Mouse (Mus musculus) forebrain, postnatal 0 days (tissue): ENCODE results near the gene Acads. TPM values are rescaled to one million over a fixed set of nuclear protein-coding genes. Genes with fewer than 3 reads are reported as not detected.

Experiments used
- ATAC-seq: fragments of 200-750 bp; cut with Nextera tagmentation; 2 replicates; pipeline ENCODE4 v1.8.0; 2017; ENCODE audit warnings: mild to moderate bottlenecking, moderate library complexity
- DNase-seq: peaks from one replicate; pipeline ENCODE4 v3.0.0-alpha.2; 2015
- H3K27ac ChIP-seq: fragments of 300-500 bp; sonication (generic); 2 replicates; pipeline ENCODE4 v1.5.1; 2014; ENCODE audit warnings: low read depth, mild to moderate bottlenecking, antibody characterized with exemption, low read length, moderate library complexity, mixed read lengths
- H3K27me3 ChIP-seq: fragments of 300-500 bp; sonication (generic); 2 replicates; pipeline ENCODE4 v1.6.1; 2014; ENCODE audit warnings: mild to moderate bottlenecking, low read length, mixed read lengths; ENCODE audit not compliant: insufficient read depth
- H3K36me3 ChIP-seq: fragments of 300-500 bp; sonication (generic); 2 replicates; pipeline ENCODE4 v1.6.1; 2014; ENCODE audit warnings: mild to moderate bottlenecking, moderate library complexity; ENCODE audit not compliant: insufficient read depth
- H3K4me1 ChIP-seq: fragments of 300-500 bp; sonication (generic); 2 replicates; pipeline ENCODE4 v1.6.1; 2014; ENCODE audit warnings: antibody characterized with exemption; ENCODE audit not compliant: insufficient read depth
- H3K4me2 ChIP-seq: fragments of 300-500 bp; sonication (generic); 2 replicates; pipeline ENCODE4 v1.6.1; 2014; ENCODE audit warnings: low read depth, mild to moderate bottlenecking, moderate library complexity
- H3K4me3 ChIP-seq: fragments of 300-500 bp; sonication (generic); 2 replicates; pipeline ENCODE4 v1.5.1; 2014; ENCODE audit warnings: low read depth, low read length, mixed read lengths
- H3K9ac ChIP-seq: fragments of 300-500 bp; sonication (generic); 2 replicates; pipeline ENCODE4 v1.6.1; 2014; ENCODE audit warnings: mild to moderate bottlenecking
- H3K9me3 ChIP-seq: fragments of 300-500 bp; sonication (generic); 2 replicates; pipeline ENCODE4 v1.6.1; 2016; ENCODE audit warnings: low read length
- CTCF ChIP-seq: sonication (generic); IDR thresholded peaks from 2 replicates; pipeline ENCODE4 v1.5.1; 2016; ENCODE audit warnings: antibody characterized with exemption, control low read depth, low read depth
- WGBS: fragments of 180-500 bp; shearing (Covaris S2); extraction: QIAGEN DNeasy Blood & Tissue Kit; methylation state at CpG from one replicate; pipeline ENCODE4 v1.1.7; 2014; 5-methylcytosine and 5-hydroxymethylcytosine counted together
- polyA plus RNA-seq: library from polyadenylated mRNA; unstranded; fragments of >200 nt; fragmentation: Nextera tagmentation; extraction: Ambion mirVana; gene quantifications from 2 replicates; pipeline ENCODE4 v1.2.1, GENCODE M21; 2015
- total RNA-seq: library from RNA; depleted of rRNA; stranded (reverse); fragments of >200 nt; gene quantifications from 2 replicates; pipeline ENCODE4 v1.2.3, GENCODE M21; 2014

The Acads gene
- total and polyA plus RNA-seq, 2 experiments from 2014 or later: 12.5 to 13.9 TPM

DNA sequence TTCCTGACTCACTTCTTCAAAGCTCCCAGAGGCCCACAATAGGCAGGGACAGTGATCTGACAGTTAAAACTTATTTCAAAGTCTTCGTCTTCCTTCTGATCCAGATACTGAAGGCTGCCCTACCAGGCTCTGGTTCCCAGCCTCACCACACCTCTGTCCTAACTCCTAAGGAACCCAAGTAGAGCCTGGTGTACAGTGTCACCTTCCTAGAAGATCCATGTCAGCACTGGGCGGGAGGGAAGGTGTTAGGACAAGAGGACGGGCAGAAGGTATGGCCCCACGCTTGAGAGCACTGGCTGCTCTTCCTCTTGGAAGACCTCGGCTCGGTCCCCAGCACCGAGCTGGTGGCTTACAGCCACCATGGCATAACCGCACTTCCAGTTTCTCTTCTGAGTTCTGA, 29.2 kb upstream of the Acads start:
- 92% methylated on average over 8 of the region's 8 CpGs for WGBS
- no peaks in the 10 kb centered on the region for H3K9me3 ChIP-seq
- H3K27ac ChIP-seq: no peak overlapping the region
- ATAC-seq: no peak
- H3K36me3 ChIP-seq: peaks cover 47% of the 10 kb centered on the region
- H3K9ac ChIP-seq: no peak overlapping the region
- no peaks in the 10 kb centered on the region for H3K4me1 ChIP-seq
- H3K4me3 ChIP-seq: no peak overlapping the region
- no peak for TF ChIP-seq CTCF
- H3K4me2 ChIP-seq: no peak overlapping the region
- no peak for DNase-seq
- no peaks in the 10 kb centered on the region for H3K27me3 ChIP-seq

GRCm38 (mm10) chr5:115147388-115147787, 28.2 kb upstream of the Acads start:
- WGBS: 93% methylated on average over 3 of the region's 3 CpGs
- Histone ChIP-seq H3K9ac (no peak overlapping the region), H3K36me3 (peaks cover 47% of the 10 kb centered on the region), H3K4me1 (no peaks in the 10 kb centered on the region), H3K4me3 (no peak overlapping the region), H3K27ac (no peak overlapping the region), H3K27me3 (no peaks in the 10 kb centered on the region), H3K9me3 (no peaks in the 10 kb centered on the region), H3K4me2 (no peak overlapping the region)
- ATAC-seq (no peak), DNase-seq (no peak)
- no peak for TF ChIP-seq CTCF

DNA sequence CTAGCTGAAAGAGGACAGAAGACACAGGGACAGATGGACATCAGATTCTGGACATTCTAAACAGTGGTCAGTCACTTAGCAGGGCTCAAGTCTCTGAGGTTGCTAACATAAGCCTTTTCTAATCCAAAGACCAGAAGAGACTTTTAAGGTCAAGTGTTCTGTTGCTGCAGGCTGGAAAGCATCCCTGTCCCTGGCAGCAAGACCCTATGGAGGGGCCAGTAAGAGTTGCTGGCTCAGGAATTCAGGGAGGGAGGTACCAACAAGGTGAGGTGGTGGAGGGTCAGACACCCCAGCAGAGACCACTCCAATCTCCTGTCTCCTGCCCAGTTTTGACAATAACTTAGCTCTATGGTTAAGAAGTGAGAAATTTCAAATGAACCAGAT, 27.6 kb upstream of the Acads start:
- Histone ChIP-seq H3K27ac (no peak overlapping the region), H3K9me3 (no peaks in the 10 kb centered on the region), H3K27me3 (no peaks in the 10 kb centered on the region), H3K36me3 (peaks cover 47% of the 10 kb centered on the region), H3K4me2 (no peak overlapping the region), H3K9ac (no peak overlapping the region), H3K4me3 (no peak overlapping the region), H3K4me1 (no peaks in the 10 kb centered on the region)
- DNase-seq: no peak
- TF ChIP-seq CTCF: no peak
- ATAC-seq: no peak

- Histone ChIP-seq H3K9ac (no peak overlapping the region), H3K4me3 (no peak overlapping the region), H3K36me3 (peaks cover 47% of the 10 kb centered on the region), H3K27ac (no peak overlapping the region), H3K27me3 (no peaks in the 10 kb centered on the region), H3K4me2 (no peak overlapping the region), H3K9me3 (no peaks in the 10 kb centered on the region), H3K4me1 (no peaks in the 10 kb centered on the region)
- no peak for DNase-seq
- ATAC-seq: no peak
- TF ChIP-seq CTCF: no peak
- 82% methylated on average over 6 of the region's 6 CpGs for WGBS
Observed at GRCm38 (mm10) chr5:115145976-115146746, 27.0 kb upstream of the Acads start.

GRCm38 (mm10) chr5:115145253-115145968, 26.3 kb upstream of the Acads start:
- H3K27ac ChIP-seq: no peak overlapping the region
- H3K4me2 ChIP-seq: no peak overlapping the region
- peaks cover 43% of the 10 kb centered on the region for H3K36me3 ChIP-seq
- H3K9me3 ChIP-seq: no peaks in the 10 kb centered on the region
- 72% methylated on average over 11 of the region's 11 CpGs for WGBS
- DNase-seq (no peak), ATAC-seq (no peak)
- no peak overlapping the region for H3K9ac ChIP-seq
- no peaks in the 10 kb centered on the region for H3K27me3 ChIP-seq
- H3K4me3 ChIP-seq: no peak overlapping the region
- no peaks in the 10 kb centered on the region for H3K4me1 ChIP-seq
- no peak for TF ChIP-seq CTCF

- no peaks in the 10 kb centered on the region for H3K27me3 ChIP-seq
- ATAC-seq (no peak), DNase-seq (no peak)
- no peaks in the 10 kb centered on the region for H3K4me1 ChIP-seq
- 74% methylated on average over 6 of the region's 6 CpGs for WGBS
- no peak overlapping the region for H3K27ac ChIP-seq
- H3K9ac ChIP-seq: no peak overlapping the region
- no peak overlapping the region for H3K4me3 ChIP-seq
- H3K4me2 ChIP-seq: no peak overlapping the region
- no peak for TF ChIP-seq CTCF
- peaks cover 33% of the 10 kb centered on the region for H3K36me3 ChIP-seq
- no peaks in the 10 kb centered on the region for H3K9me3 ChIP-seq
Observed at GRCm38 (mm10) chr5:115144471-115144870, 25.3 kb upstream of the Acads start.

DNA sequence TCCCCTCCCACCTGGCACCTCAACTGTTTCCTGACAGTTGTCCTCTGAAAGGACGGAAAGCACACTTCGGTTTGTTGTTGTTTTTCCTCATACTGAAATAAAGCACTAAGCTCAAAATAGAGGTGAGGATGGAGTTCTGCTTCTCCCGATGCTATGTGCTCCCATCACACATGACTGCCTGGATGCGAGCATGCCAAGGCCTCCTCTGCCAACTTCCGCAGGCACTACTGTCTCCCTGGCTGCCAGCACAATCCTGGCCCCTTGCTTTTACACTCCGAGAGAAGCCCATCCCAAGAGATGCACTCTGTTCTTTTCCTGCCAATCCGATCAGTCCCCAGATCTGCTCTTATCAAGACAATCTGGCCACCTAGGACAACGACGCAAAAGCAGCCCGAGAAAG, 24.4 kb upstream of the Acads start:
- DNase-seq: peak; percentile 82
- Histone ChIP-seq H3K4me2 (no peak overlapping the region), H3K9me3 (no peaks in the 10 kb centered on the region), H3K9ac (no peak overlapping the region), H3K4me1 (no peaks in the 10 kb centered on the region), H3K36me3 (peaks cover 26% of the 10 kb centered on the region), H3K27ac (no peak overlapping the region), H3K27me3 (no peaks in the 10 kb centered on the region), H3K4me3 (no peak overlapping the region)
- TF ChIP-seq CTCF: no peak
- peak; percentile 91 for ATAC-seq
- WGBS: 42% methylated on average over 10 of the region's 10 CpGs
